ENCODE assay signal across 10 mouse cellular contexts in genomic region chr17:35696691-35697090, GRCm38 (mm10). TPM values are rescaled to one million over a fixed set of nuclear protein-coding genes. Genes with fewer than 3 reads are reported as not detected.
DNase-seq lines count a peak whose midpoint lies in the region; ATAC-seq and TF ChIP-seq lines count a peak whose summit lies in the region.
"Had no signal": no experiment of that assay in that cellular context is flagged by ENCODE, and none has a peak within 500 bp of the region (broad histone marks: within the 10 kb centered on the region; RNA-seq: fewer than 3 reads in every experiment).

No protein-coding gene starts in this region.

- no peak for TF ChIP-seq POLR2A in thymus, adult 2 months (IDR thresholded peaks at IDR 0.05; ENCODE audit: control insufficient read depth, extremely low read depth, insufficient read depth, low read length, poor library complexity)

- intact Hi-C loops in left cerebral cortex, postnatal 4 days (cut with DNase I), result no loop called here
- intact Hi-C loops in left cerebral cortex, postnatal 10 days (cut with DNase I), result no loop called here

- no peak for ATAC-seq in heart, embryonic 16.5 days (replicated peaks; ENCODE audit: extremely low read depth, insufficient read depth, low FRiP score)
- no peak for ATAC-seq in hindbrain, embryonic 12.5 days (ENCODE audit: low FRiP score)
- ATAC-seq in midbrain, postnatal 0 days (ENCODE audit: low FRiP score), result no peak

- no peak for TF ChIP-seq CTCF in midbrain, postnatal 0 days (IDR thresholded peaks at IDR 0.05)
- no peak for TF ChIP-seq CTCF in thymus, adult 2 months (IDR thresholded peaks at IDR 0.05; ENCODE audit: borderline replicate concordance, control insufficient read depth, extremely low read depth, insufficient read depth, low read length, poor library complexity)

- no peak for DNase-seq in heart, adult 18-20 months
- peak; percentile 55 for DNase-seq in adipocyte (ENCODE audit: low spot score)
- DNase-seq in midbrain, postnatal 0 days (ENCODE audit: low spot score), result no peak
- no peak for DNase-seq in thymus, adult 2 months
- no peak for DNase-seq in left cerebral cortex, postnatal 4 days
- no peak for DNase-seq in left cerebral cortex, postnatal 10 days (ENCODE audit: extremely low spot score in 1 of 2, low spot score in 2 of 2)
- DNase-seq: lung, postnatal 14 days; retina, postnatal 1 day had no signal

- 35% methylated on average over 6 of the region's 6 CpGs for WGBS in heart, embryonic 16.5 days
- 58% methylated on average over 6 of the region's 6 CpGs for WGBS in hindbrain, embryonic 12.5 days
- WGBS in midbrain, postnatal 0 days, result 44% methylated on average over 6 of the region's 6 CpGs
- WGBS in thymus, adult 2 months, result 71% methylated on average over 6 of the region's 6 CpGs

- H3K4me2 ChIP-seq in heart, embryonic 16.5 days (ENCODE audit: low read depth, low read length), result peak overlapping the region; percentile 66
- H3K4me2 ChIP-seq in hindbrain, embryonic 12.5 days (replicated peaks), result peak overlapping the region; percentile 70
- peak overlapping the region; percentile 80 for H3K4me2 ChIP-seq in midbrain, postnatal 0 days (ENCODE audit: low read depth, low read length, poor library complexity, severe bottlenecking)

- H3K9ac ChIP-seq in heart, embryonic 16.5 days (ENCODE audit: low read length), result peak overlapping the region; percentile 6; the same call in 1 of the 2 replicates
- peak overlapping the region; percentile 70 for H3K9ac ChIP-seq in hindbrain, embryonic 12.5 days
- 0 out of 2 replicates have a peak overlapping the region, but pooled peaks have one; percentile 74 for H3K9ac ChIP-seq in midbrain, postnatal 0 days (replicated peaks; ENCODE audit: low read length, poor library complexity, severe bottlenecking)

- H3K27me3 ChIP-seq in heart, embryonic 16.5 days (ENCODE audit: control insufficient read depth, insufficient read depth, low read length), result no peaks in the 10 kb centered on the region
- H3K27me3 ChIP-seq in hindbrain, embryonic 12.5 days, result no peaks in the 10 kb centered on the region
- no peaks in the 10 kb centered on the region for H3K27me3 ChIP-seq in midbrain, postnatal 0 days (ENCODE audit: insufficient read depth, low read length)
- H3K27me3 ChIP-seq in thymus, adult 2 months (ENCODE audit: control insufficient read depth, insufficient read depth, low read length), result peaks cover 18% of the 10 kb centered on the region; the same call in 1 of the 2 replicates

- peaks cover 27% of the 10 kb centered on the region for H3K36me3 ChIP-seq in heart, embryonic 16.5 days (ENCODE audit: control insufficient read depth, insufficient read depth)
- H3K36me3 ChIP-seq in hindbrain, embryonic 12.5 days, result peaks cover 36% of the 10 kb centered on the region
- peaks cover 21% of the 10 kb centered on the region for H3K36me3 ChIP-seq in midbrain, postnatal 0 days (ENCODE audit: insufficient read depth, low read length)
- H3K36me3 ChIP-seq in thymus, adult 2 months (ENCODE audit: control insufficient read depth, insufficient read depth, low read length), result no peaks in the 10 kb centered on the region

- H3K27ac ChIP-seq in heart, embryonic 16.5 days (ENCODE audit: low read length), result peak overlapping the region; percentile 75; the same call in 1 of the 2 replicates
- H3K27ac ChIP-seq in hindbrain, embryonic 12.5 days, result peak overlapping the region; percentile 99
- H3K27ac ChIP-seq in midbrain, postnatal 0 days (ENCODE audit: low read depth, low read length), result peak overlapping the region; percentile 91; the same call in 1 of the 2 replicates
- no peak overlapping the region for H3K27ac ChIP-seq in thymus, adult 2 months (ENCODE audit: control insufficient read depth, insufficient read depth, low read length)

- peaks cover 5% of the 10 kb centered on the region for H3K9me3 ChIP-seq in heart, embryonic 16.5 days (replicated peaks; ENCODE audit: control insufficient read depth, low read length)
- no peaks in the 10 kb centered on the region for H3K9me3 ChIP-seq in hindbrain, embryonic 12.5 days (replicated peaks)
- H3K9me3 ChIP-seq in midbrain, postnatal 0 days (ENCODE audit: low read length), result no peaks in the 10 kb centered on the region

- peak overlapping the region; percentile 34; the same call in 1 of the 2 replicates for H3K4me3 ChIP-seq in heart, embryonic 16.5 days (ENCODE audit: low read length)
- peak overlapping the region; percentile 38 for H3K4me3 ChIP-seq in hindbrain, embryonic 12.5 days
- peak overlapping the region; percentile 37; the same call in 1 of the 2 replicates for H3K4me3 ChIP-seq in midbrain, postnatal 0 days (ENCODE audit: low read depth, low read length)
- H3K4me3 ChIP-seq in thymus, adult 2 months (ENCODE audit: control insufficient read depth, insufficient read depth, low read length), result no peak overlapping the region

- H3K4me1 ChIP-seq in heart, embryonic 16.5 days (ENCODE audit: control insufficient read depth, insufficient read depth, low read length), result peaks cover 32% of the 10 kb centered on the region
- H3K4me1 ChIP-seq in hindbrain, embryonic 12.5 days, result peaks cover 34% of the 10 kb centered on the region
- H3K4me1 ChIP-seq in midbrain, postnatal 0 days (ENCODE audit: insufficient read depth, low read length), result peaks cover 16% of the 10 kb centered on the region; the same call in 1 of the 2 replicates
- H3K4me1 ChIP-seq in thymus, adult 2 months (replicated peaks; ENCODE audit: control insufficient read depth, insufficient read depth, low read length), result peaks cover 18% of the 10 kb centered on the region

RNA-seq across cellular contexts. Expression of gene Ddr1, which starts 7.7 kb away (rescaled TPM):
- polyA plus RNA-seq in heart, embryonic 16.5 days (2015; fragmentation: Nextera tagmentation; extraction: Ambion mirVana), result 110 and 129 TPM in 2 replicates
- 10 to 100 TPM; 21.7 to 24.0 TPM for total RNA-seq in heart, adult 18-20 months (2021)
- polyA plus RNA-seq in hindbrain, embryonic 12.5 days (2016; fragmentation: Nextera tagmentation; extraction: Ambion mirVana), result 168 and 182 TPM in 2 replicates
- total RNA-seq in midbrain, postnatal 0 days (2014; rRNA removed), result 82.8 and 100 TPM in 2 replicates
- polyA plus RNA-seq in midbrain, postnatal 0 days (2015; fragmentation: Nextera tagmentation; extraction: Ambion mirVana), result 48.5 and 49.3 TPM in 2 replicates
- 33.6 and 43.6 TPM in 2 replicates for polyA plus RNA-seq in thymus, adult 2 months (2012; rRNA removed)
- 10 to 100 TPM; 42.6 to 50.1 TPM for total RNA-seq in left cerebral cortex, postnatal 4 days (2021)
- total RNA-seq in left cerebral cortex, postnatal 10 days (2021), result 10 to 100 TPM; 39.6 to 40.1 TPM

RNA-seq across cellular contexts. Expression of gene Gtf2h4, which starts 23.2 kb away (rescaled TPM):
- 29.6 and 30.8 TPM in 2 replicates for polyA plus RNA-seq in heart, embryonic 16.5 days (2015; fragmentation: Nextera tagmentation; extraction: Ambion mirVana)
- 10 to 100 TPM; 21.3 to 23.5 TPM for total RNA-seq in heart, adult 18-20 months (2021)
- 34.7 and 37.7 TPM in 2 replicates for polyA plus RNA-seq in hindbrain, embryonic 12.5 days (2016; fragmentation: Nextera tagmentation; extraction: Ambion mirVana)
- total RNA-seq in midbrain, postnatal 0 days (2014; rRNA removed), result 20.6 and 27.7 TPM in 2 replicates
- polyA plus RNA-seq in midbrain, postnatal 0 days (2015; fragmentation: Nextera tagmentation; extraction: Ambion mirVana), result 17.8 and 18.4 TPM in 2 replicates
- polyA plus RNA-seq in thymus, adult 2 months (2012; rRNA removed), result 317 and 352 TPM in 2 replicates
- total RNA-seq in left cerebral cortex, postnatal 4 days (2021), result 10 to 100 TPM; 29.1 to 31.8 TPM
- total RNA-seq in left cerebral cortex, postnatal 10 days (2021), result 10 to 100 TPM; 23.5 to 24.1 TPM

RNA-seq across cellular contexts. Expression of gene Vars2, which starts 29.3 kb away (rescaled TPM):
- 12.8 and 17.1 TPM in 2 replicates for polyA plus RNA-seq in heart, embryonic 16.5 days (2015; fragmentation: Nextera tagmentation; extraction: Ambion mirVana)
- 10 to 100 TPM; 27.6 to 28.9 TPM for total RNA-seq in heart, adult 18-20 months (2021)
- 16.5 and 16.9 TPM in 2 replicates for polyA plus RNA-seq in hindbrain, embryonic 12.5 days (2016; fragmentation: Nextera tagmentation; extraction: Ambion mirVana)
- total RNA-seq in midbrain, postnatal 0 days (2014; rRNA removed), result 43.0 and 49.2 TPM in 2 replicates
- polyA plus RNA-seq in midbrain, postnatal 0 days (2015; fragmentation: Nextera tagmentation; extraction: Ambion mirVana), result 13.8 and 15.9 TPM in 2 replicates
- 153 and 171 TPM in 2 replicates for polyA plus RNA-seq in thymus, adult 2 months (2012; rRNA removed)
- total RNA-seq in left cerebral cortex, postnatal 4 days (2021), result 10 to 100 TPM; 51.5 to 53.3 TPM
- total RNA-seq in left cerebral cortex, postnatal 10 days (2021), result 10 to 100 TPM; 31.2 to 42.6 TPM

RNA-seq across cellular contexts. Expression of gene Mucl3, which starts 53.2 kb away (rescaled TPM):
- polyA plus RNA-seq in heart, embryonic 16.5 days (2015; fragmentation: Nextera tagmentation; extraction: Ambion mirVana), result 0.29 and 0.42 TPM in 2 replicates
- not detected for total RNA-seq in heart, adult 18-20 months (2021)
- 0.15 and 0.20 TPM in 2 replicates for polyA plus RNA-seq in hindbrain, embryonic 12.5 days (2016; fragmentation: Nextera tagmentation; extraction: Ambion mirVana)
- total RNA-seq in midbrain, postnatal 0 days (2014; rRNA removed), result 0.77 TPM in 1 of 2 replicates, not detected in the other
- polyA plus RNA-seq in midbrain, postnatal 0 days (2015; fragmentation: Nextera tagmentation; extraction: Ambion mirVana), result not detected in 2 replicates
- polyA plus RNA-seq in thymus, adult 2 months (2012; rRNA removed), result 0.05 and 0.11 TPM in 2 replicates
- total RNA-seq in left cerebral cortex, postnatal 4 days (2021), result not detected
- not detected for total RNA-seq in left cerebral cortex, postnatal 10 days (2021)

Comparison
In these comparisons a context has a peak if more than half of its experiments do, and no peak if none do; other contexts are left out.
1. H3K9ac ChIP-seq: peak in every context shown above with its lines; median percentile 74 in midbrain, postnatal 0 days; 70 in hindbrain, embryonic 12.5 days; 6 in heart, embryonic 16.5 days.